19 mouse cellular contexts compared by ENCODE assay signal in the genomic region with DNA sequence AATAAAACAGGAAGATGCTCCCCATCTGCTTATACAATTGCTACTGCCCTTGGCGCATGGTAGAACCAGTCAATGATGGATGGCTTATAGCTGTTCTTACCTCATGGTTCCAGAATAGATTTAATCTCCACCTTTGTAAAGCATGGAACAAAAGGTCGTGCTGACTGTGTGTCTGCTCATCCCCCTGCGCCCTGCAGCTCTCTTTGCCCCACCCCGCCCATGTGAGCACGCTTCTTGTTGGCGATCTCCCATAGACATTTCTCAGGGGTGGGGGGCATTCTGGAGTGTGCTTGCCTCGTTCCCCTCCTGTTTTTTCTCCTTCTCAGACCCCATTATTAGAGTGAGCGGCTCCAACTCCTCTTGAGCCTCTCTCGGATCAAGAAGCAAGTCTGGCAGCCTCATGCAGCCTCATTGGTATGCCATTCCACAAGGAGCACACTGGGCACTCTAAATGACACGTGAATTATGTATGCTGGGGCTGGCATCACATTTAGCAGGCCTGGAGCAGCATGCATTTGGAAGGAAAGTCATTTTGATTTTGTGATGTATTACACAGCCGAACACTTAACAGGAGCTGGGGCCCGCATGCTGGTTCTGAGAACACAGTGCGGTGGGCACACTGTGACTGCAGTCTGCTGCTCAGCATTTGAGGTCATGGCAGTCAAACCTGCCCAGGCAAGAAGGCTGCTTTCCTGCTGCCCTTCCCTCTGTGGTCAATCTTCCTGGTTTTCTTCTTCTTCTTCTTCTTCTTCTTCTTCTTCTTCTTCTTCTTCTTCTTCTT.
DNase-seq lines count a peak whose midpoint lies in the region; ATAC-seq lines count a peak whose summit lies in the region.
"Had no signal": no experiment of that assay in that cellular context is flagged by ENCODE, and none has a peak within 500 bp of the region (broad histone marks: within the 10 kb centered on the region; RNA-seq: fewer than 3 reads in every experiment).

No protein-coding gene starts in this region.

- WGBS in forebrain, embryonic 13.5 days: 75% methylated on average over 13 of the region's 13 CpGs
- 87% methylated on average over 13 of the region's 13 CpGs for WGBS in forebrain, embryonic 10.5 days
- 83% methylated on average over 13 of the region's 13 CpGs for WGBS in intestine, embryonic 14.5 days
- 86% methylated on average over 13 of the region's 13 CpGs for WGBS in intestine, embryonic 15.5 days
- WGBS in midbrain, embryonic 16.5 days: 59% methylated on average over 13 of the region's 13 CpGs

- no peak for DNase-seq in forebrain, embryonic 10.5 days (ENCODE audit: extremely low spot score, low spot score)
- peak; percentile 18 for DNase-seq in intestine, embryonic 14.5 days (ENCODE audit: low spot score)
- DNase-seq in brain, adult 2 months (ENCODE audit: low read depth, low spot score): peak; percentile 10
- DNase-seq in adrenal gland, postnatal 14 days: no peak
- DNase-seq: adrenal gland, adult 8-10 months; cerebellum, adult 8-10 months; gastrocnemius, postnatal 10 days; lung, embryonic 14.5 days; thymus, postnatal 36 days had no signal

- H3K27ac ChIP-seq in forebrain, embryonic 13.5 days: no peak overlapping the region
- no peak overlapping the region for H3K27ac ChIP-seq in forebrain, embryonic 10.5 days
- H3K27ac ChIP-seq in intestine, embryonic 14.5 days (ENCODE audit: low read depth): no peak overlapping the region
- no peak overlapping the region for H3K27ac ChIP-seq in intestine, embryonic 15.5 days
- H3K27ac ChIP-seq in midbrain, embryonic 16.5 days (ENCODE audit: low read length): no peak overlapping the region
- H3K27ac ChIP-seq: embryonic facial prominence, embryonic 13.5 days; limb, embryonic 10.5 days; liver, embryonic 12.5 days; macrophage; neural tube, embryonic 12.5 days had no signal

- no peaks in the 10 kb centered on the region for H3K9me3 ChIP-seq in forebrain, embryonic 13.5 days (replicated peaks)
- H3K9me3 ChIP-seq in forebrain, embryonic 10.5 days: no peaks in the 10 kb centered on the region; the same call in 1 of the 2 replicates
- no peaks in the 10 kb centered on the region for H3K9me3 ChIP-seq in intestine, embryonic 14.5 days (ENCODE audit: control insufficient read depth, low read length)
- H3K9me3 ChIP-seq in intestine, embryonic 15.5 days: no peaks in the 10 kb centered on the region
- no peaks in the 10 kb centered on the region for H3K9me3 ChIP-seq in midbrain, embryonic 16.5 days (replicated peaks; ENCODE audit: control insufficient read depth, low read length, poor library complexity, severe bottlenecking)
- H3K9me3 ChIP-seq: embryonic facial prominence, embryonic 13.5 days; limb, embryonic 10.5 days; neural tube, embryonic 12.5 days had no signal

- no peak overlapping the region for H3K4me3 ChIP-seq in forebrain, embryonic 13.5 days
- no peak overlapping the region for H3K4me3 ChIP-seq in forebrain, embryonic 10.5 days
- no peak overlapping the region for H3K4me3 ChIP-seq in intestine, embryonic 14.5 days (ENCODE audit: low read depth, low read length)
- H3K4me3 ChIP-seq in intestine, embryonic 15.5 days (replicated peaks): no peak overlapping the region
- H3K4me3 ChIP-seq in midbrain, embryonic 16.5 days (ENCODE audit: low read depth, low read length): no peak overlapping the region
- H3K4me3 ChIP-seq: embryonic facial prominence, embryonic 13.5 days; limb, embryonic 10.5 days; liver, embryonic 12.5 days; neural tube, embryonic 12.5 days had no signal

- no peaks in the 10 kb centered on the region for H3K4me1 ChIP-seq in forebrain, embryonic 13.5 days
- no peaks in the 10 kb centered on the region for H3K4me1 ChIP-seq in forebrain, embryonic 10.5 days
- no peaks in the 10 kb centered on the region for H3K4me1 ChIP-seq in intestine, embryonic 14.5 days (replicated peaks; ENCODE audit: control insufficient read depth, insufficient read depth, low read length)
- no peaks in the 10 kb centered on the region for H3K4me1 ChIP-seq in intestine, embryonic 15.5 days (replicated peaks)
- no peaks in the 10 kb centered on the region for H3K4me1 ChIP-seq in midbrain, embryonic 16.5 days (ENCODE audit: control insufficient read depth, insufficient read depth, low read length)
- H3K4me1 ChIP-seq: embryonic facial prominence, embryonic 13.5 days; limb, embryonic 10.5 days; liver, embryonic 12.5 days; neural tube, embryonic 12.5 days had no signal

- H3K4me2 ChIP-seq in forebrain, embryonic 13.5 days: no peak overlapping the region
- no peak overlapping the region for H3K4me2 ChIP-seq in intestine, embryonic 14.5 days (ENCODE audit: low read length)
- no peak overlapping the region for H3K4me2 ChIP-seq in intestine, embryonic 15.5 days (replicated peaks)
- no peak overlapping the region for H3K4me2 ChIP-seq in midbrain, embryonic 16.5 days (ENCODE audit: low read length)
- H3K4me2 ChIP-seq: embryonic facial prominence, embryonic 13.5 days; heart, embryonic 11.5 days; liver, embryonic 12.5 days; lung, embryonic 14.5 days; neural tube, embryonic 12.5 days had no signal

- H3K36me3 ChIP-seq in forebrain, embryonic 13.5 days (ENCODE audit: poor library complexity, severe bottlenecking): no peaks in the 10 kb centered on the region
- no peaks in the 10 kb centered on the region for H3K36me3 ChIP-seq in forebrain, embryonic 10.5 days (replicated peaks)
- no peaks in the 10 kb centered on the region for H3K36me3 ChIP-seq in intestine, embryonic 14.5 days (ENCODE audit: control insufficient read depth, insufficient read depth, low read length)
- H3K36me3 ChIP-seq in intestine, embryonic 15.5 days: no peaks in the 10 kb centered on the region
- no peaks in the 10 kb centered on the region for H3K36me3 ChIP-seq in midbrain, embryonic 16.5 days (ENCODE audit: control insufficient read depth, insufficient read depth, low read length)
- H3K36me3 ChIP-seq: embryonic facial prominence, embryonic 13.5 days; limb, embryonic 10.5 days; liver, embryonic 12.5 days; neural tube, embryonic 12.5 days had no signal

- no peak overlapping the region for H3K9ac ChIP-seq in forebrain, embryonic 13.5 days
- no peak overlapping the region for H3K9ac ChIP-seq in intestine, embryonic 14.5 days (ENCODE audit: low read length)
- no peak overlapping the region for H3K9ac ChIP-seq in intestine, embryonic 15.5 days
- no peak overlapping the region for H3K9ac ChIP-seq in midbrain, embryonic 16.5 days (ENCODE audit: low read depth, low read length)
- H3K9ac ChIP-seq: embryonic facial prominence, embryonic 13.5 days; liver, embryonic 12.5 days; lung, embryonic 14.5 days; neural tube, embryonic 12.5 days had no signal

- peak; percentile 57 for ATAC-seq in forebrain, embryonic 13.5 days
- no peak for ATAC-seq in intestine, embryonic 14.5 days (replicated peaks; ENCODE audit: low FRiP score, low TSS enrichment, low read depth)
- no peak for ATAC-seq in intestine, embryonic 15.5 days
- peak; percentile 86 for ATAC-seq in midbrain, embryonic 16.5 days
- ATAC-seq: intestine, postnatal 0 days; liver, embryonic 12.5 days had no signal

- H3K27me3 ChIP-seq in forebrain, embryonic 13.5 days: no peaks in the 10 kb centered on the region
- no peaks in the 10 kb centered on the region for H3K27me3 ChIP-seq in forebrain, embryonic 10.5 days (ENCODE audit: poor library complexity, severe bottlenecking)
- no peaks in the 10 kb centered on the region for H3K27me3 ChIP-seq in intestine, embryonic 14.5 days (replicated peaks; ENCODE audit: control insufficient read depth, insufficient read depth, low read length)
- no peaks in the 10 kb centered on the region for H3K27me3 ChIP-seq in intestine, embryonic 15.5 days (replicated peaks)
- no peaks in the 10 kb centered on the region for H3K27me3 ChIP-seq in midbrain, embryonic 16.5 days (ENCODE audit: control insufficient read depth, insufficient read depth, low read depth, low read length)
- H3K27me3 ChIP-seq: embryonic facial prominence, embryonic 13.5 days; liver, embryonic 12.5 days; neural tube, embryonic 12.5 days had no signal

Comparison
In these comparisons a context has a peak if more than half of its experiments do, and no peak if none do; other contexts are left out.
1. ATAC-seq: peak in forebrain, embryonic 13.5 days (single experiment) and midbrain, embryonic 16.5 days (single experiment); none in intestine, embryonic 14.5 days (single experiment) and intestine, embryonic 15.5 days (single experiment).
2. DNase-seq: peak in intestine, embryonic 14.5 days (single experiment) and brain, adult 2 months (single experiment); none in forebrain, embryonic 10.5 days (single experiment) and adrenal gland, postnatal 14 days (single experiment).